Mouse (Mus musculus): ENCODE results near the gene Ripk1.
"Not testable (repeated sequence)": the region's sequence is repeated elsewhere in the genome, so short reads cannot be mapped to it uniquely, and the experiment has no call there.

The Ripk1 gene

GRCm38 (mm10) chr13:34075893-34076292, 73.7 kb downstream of the Ripk1 start:
- intact Hi-C loops (cut with DNase I): not testable (repeated sequence)

- intact Hi-C loops (cut with DNase I): no loop called here
Observed at GRCm38 (mm10) chr13:34076561-34077491, 74.7 kb downstream of the Ripk1 start.

- intact Hi-C loops (cut with DNase I): loop anchor here (2.0 kb wide), 1 partner anchor 77 kb away; no protein-coding TSS in a partner anchor
Observed at GRCm38 (mm10) chr13:34077492-34078271, 75.5 kb downstream of the Ripk1 start, which contains the start of gene Tubb2a. TSS of gene Tubb2a (minus strand) at chr13:34078007.

- intact Hi-C loops (cut with DNase I): loop anchor here (2.0 kb wide), 1 partner anchor 76 kb away; no protein-coding TSS in a partner anchor
Observed at GRCm38 (mm10) chr13:34078500-34079280, 76.5 kb downstream of the Ripk1 start.

- intact Hi-C loops (cut with DNase I): loop anchor here (2.0 kb wide), 1 partner anchor 75 kb away; no protein-coding TSS in a partner anchor
Observed at GRCm38 (mm10) chr13:34079801-34080200, 77.6 kb downstream of the Ripk1 start.

- intact Hi-C loops (cut with DNase I): no loop called here
Observed at GRCm38 (mm10) chr13:34081926-34082325, 79.8 kb downstream of the Ripk1 start.

- intact Hi-C loops (cut with DNase I): no loop called here
Observed at GRCm38 (mm10) chr13:34084026-34084750, 82.0 kb downstream of the Ripk1 start.
